Mouse (Mus musculus) liver, embryonic 16.5 days (tissue): ENCODE data around the gene Lrmda. TPM values are rescaled to one million over a fixed set of nuclear protein-coding genes. Genes with fewer than 3 reads are reported as not detected.

Experiments
- ATAC-seq: fragments of 200-750 bp; cut with Nextera tagmentation; 2 replicates; pipeline ENCODE4 v1.8.0; 2017; ENCODE audit warnings: low read depth, mild to moderate bottlenecking, moderate number of reproducible peaks, moderate library complexity
- H3K27ac ChIP-seq: fragments of 300-500 bp; sonication (generic); 2 replicates; pipeline ENCODE4 v1.5.1; 2014; ENCODE audit warnings: mild to moderate bottlenecking, low read length
- H3K27me3 ChIP-seq: fragments of 300-500 bp; sonication (generic); 2 replicates; pipeline ENCODE4 v1.6.1; 2014; ENCODE audit warnings: low read depth, low read length, mixed read lengths; ENCODE audit not compliant: control insufficient read depth, insufficient read depth
- H3K36me3 ChIP-seq: fragments of 300-500 bp; sonication (generic); 2 replicates; pipeline ENCODE4 v1.6.1; 2014; ENCODE audit warnings: mild to moderate bottlenecking; ENCODE audit not compliant: control insufficient read depth, insufficient read depth
- H3K4me1 ChIP-seq: fragments of 300-500 bp; sonication (generic); 2 replicates; pipeline ENCODE4 v1.6.1; 2014; ENCODE audit warnings: low read depth, low read length, mixed read lengths; ENCODE audit not compliant: control insufficient read depth
- H3K4me2 ChIP-seq: fragments of 300-500 bp; sonication (generic); 2 replicates; pipeline ENCODE4 v1.6.1; 2014; ENCODE audit warnings: low read depth, low read length, mixed read lengths
- H3K4me3 ChIP-seq: fragments of 300-500 bp; sonication (generic); 2 replicates; pipeline ENCODE4 v1.5.1; 2014; ENCODE audit warnings: low read depth, mild to moderate bottlenecking, low read length
- H3K9ac ChIP-seq: fragments of 300-500 bp; sonication (generic); 2 replicates; pipeline ENCODE4 v1.6.1; 2014; ENCODE audit warnings: low read depth, low read length
- H3K9me3 ChIP-seq: fragments of 300-500 bp; sonication (generic); replicated peaks from 2 replicates; pipeline ENCODE4 v1.6.1; 2016; ENCODE audit warnings: low read length; ENCODE audit not compliant: control insufficient read depth
- WGBS: fragments of 180-500 bp; shearing (Covaris S2); extraction: QIAGEN DNeasy Blood & Tissue Kit; methylation state at CpG from one replicate; pipeline ENCODE4 v1.1.7; 2014; ENCODE audit not compliant: insufficient replicate concordance; 5-methylcytosine and 5-hydroxymethylcytosine counted together
- polyA plus RNA-seq: library from polyadenylated mRNA; unstranded; fragments of >200 nt; fragmentation: Nextera tagmentation; extraction: Ambion mirVana; gene quantifications from 2 replicates; pipeline ENCODE4 v1.2.1, GENCODE M21; 2015

Gene Lrmda
- polyA plus RNA-seq, 1 experiment from 2014 or later, result 0.46 TPM

- Histone ChIP-seq H3K27ac (peak overlapping the region; percentile 14; the same call in 1 of the 2 replicates), H3K9ac (peak overlapping the region; percentile 19; the same call in 1 of the 2 replicates), H3K36me3 (no peaks in the 10 kb centered on the region), H3K4me2 (peak overlapping the region; percentile 39; the same call in 1 of the 2 replicates), H3K4me3 (no peak overlapping the region), H3K27me3 (no peaks in the 10 kb centered on the region), H3K9me3 (no peaks in the 10 kb centered on the region), H3K4me1 (peaks cover 19% of the 10 kb centered on the region)
- ATAC-seq, result peak; percentile 90
- WGBS, result 17% methylated on average over 1 of the region's 1 CpGs
These were observed 29.8 kb downstream of the Lrmda start for GRCm38 (mm10) chr14:22049282-22049681.

- Histone ChIP-seq H3K9me3 (no peaks in the 10 kb centered on the region), H3K9ac (no peak overlapping the region), H3K4me1 (peaks cover 26% of the 10 kb centered on the region), H3K36me3 (no peaks in the 10 kb centered on the region), H3K4me3 (no peak overlapping the region), H3K4me2 (no peak overlapping the region), H3K27ac (no peak overlapping the region), H3K27me3 (no peaks in the 10 kb centered on the region)
- no peak for ATAC-seq
- WGBS, result 62% methylated on average over 14 of the region's 14 CpGs
These were observed 32.6 kb downstream of the Lrmda start for GRCm38 (mm10) chr14:22051941-22052664.

- Histone ChIP-seq H3K36me3 (no peaks in the 10 kb centered on the region), H3K9ac (no peak overlapping the region), H3K4me3 (no peak overlapping the region), H3K27ac (no peak overlapping the region), H3K4me2 (no peak overlapping the region), H3K9me3 (no peaks in the 10 kb centered on the region), H3K4me1 (peaks cover 6% of the 10 kb centered on the region), H3K27me3 (no peaks in the 10 kb centered on the region)
- ATAC-seq, result peak; percentile 13; the same call in 1 of the 2 replicates
- 62% methylated on average over 8 of the region's 8 CpGs for whole genome bisulfite sequencing
These were observed 36.1 kb downstream of the Lrmda start for GRCm38 (mm10) chr14:22055630-22056029.

GRCm38 (mm10) chr14:22056246-22056645 is 36.7 kb downstream of the Lrmda start:
- peaks cover 6% of the 10 kb centered on the region for H3K4me1 ChIP-seq
- no peak overlapping the region for H3K9ac ChIP-seq
- peak; percentile 35; the same call in 1 of the 2 replicates for ATAC-seq
- 24% methylated on average over 4 of the region's 4 CpGs for WGBS
- no peak overlapping the region for H3K4me2 ChIP-seq
- H3K36me3 ChIP-seq, result no peaks in the 10 kb centered on the region
- no peak overlapping the region for H3K4me3 ChIP-seq
- no peak overlapping the region for H3K27ac ChIP-seq
- no peaks in the 10 kb centered on the region for H3K9me3 ChIP-seq
- no peaks in the 10 kb centered on the region for H3K27me3 ChIP-seq

GRCm38 (mm10) chr14:22058729-22059128 is 39.2 kb downstream of the Lrmda start:
- no peak overlapping the region for H3K9ac ChIP-seq
- no peak for ATAC-seq
- no peak overlapping the region for H3K4me2 ChIP-seq
- H3K36me3 ChIP-seq, result no peaks in the 10 kb centered on the region
- WGBS, result 53% methylated on average over 1 of the region's 1 CpGs
- H3K27me3 ChIP-seq, result no peaks in the 10 kb centered on the region
- peaks cover 10% of the 10 kb centered on the region for H3K4me1 ChIP-seq
- no peak overlapping the region for H3K4me3 ChIP-seq
- no peak overlapping the region for H3K27ac ChIP-seq
- H3K9me3 ChIP-seq, result no peaks in the 10 kb centered on the region

GRCm38 (mm10) chr14:22059348-22059861 is 39.9 kb downstream of the Lrmda start:
- no peaks in the 10 kb centered on the region for H3K9me3 ChIP-seq
- peak; percentile 52; the same call in 1 of the 2 replicates for ATAC-seq
- no peak overlapping the region for H3K4me2 ChIP-seq
- H3K27ac ChIP-seq, result no peak overlapping the region
- H3K4me3 ChIP-seq, result no peak overlapping the region
- no peak overlapping the region for H3K9ac ChIP-seq
- peaks cover 10% of the 10 kb centered on the region for H3K4me1 ChIP-seq
- no peaks in the 10 kb centered on the region for H3K27me3 ChIP-seq
- no peaks in the 10 kb centered on the region for H3K36me3 ChIP-seq
- WGBS, result 52% methylated on average over 6 of the region's 6 CpGs

- no peaks in the 10 kb centered on the region for H3K36me3 ChIP-seq
- H3K9ac ChIP-seq, result no peak overlapping the region
- H3K27me3 ChIP-seq, result no peaks in the 10 kb centered on the region
- no peak overlapping the region for H3K4me2 ChIP-seq
- 68% methylated on average over 7 of the region's 7 CpGs for WGBS
- no peak overlapping the region for H3K27ac ChIP-seq
- H3K4me3 ChIP-seq, result no peak overlapping the region
- no peaks in the 10 kb centered on the region for H3K9me3 ChIP-seq
- H3K4me1 ChIP-seq, result peaks cover 10% of the 10 kb centered on the region
- no peak for ATAC-seq
These were observed 41.3 kb downstream of the Lrmda start for GRCm38 (mm10) chr14:22060787-22061186.

- Histone ChIP-seq H3K27me3 (no peaks in the 10 kb centered on the region), H3K36me3 (no peaks in the 10 kb centered on the region), H3K4me2 (no peak overlapping the region), H3K9ac (no peak overlapping the region), H3K4me1 (peaks cover 4% of the 10 kb centered on the region; the same call in 1 of the 2 replicates), H3K27ac (no peak overlapping the region), H3K9me3 (no peaks in the 10 kb centered on the region), H3K4me3 (no peak overlapping the region)
- 30% methylated on average over 9 of the region's 9 CpGs for WGBS
- peak; percentile 47 for ATAC-seq
These were observed 42.8 kb downstream of the Lrmda start for GRCm38 (mm10) chr14:22062117-22062855.

- WGBS, result 58% methylated on average over 2 of the region's 2 CpGs
- no peak for ATAC-seq
These were observed 49.7 kb downstream of the Lrmda start for GRCm38 (mm10) chr14:22069169-22069568.

More at GRCm38 (mm10) chr14:22069169-22069568, 49.7 kb downstream of the Lrmda start:
- H3K9me3 ChIP-seq, result no peaks in the 10 kb centered on the region
- H3K27me3 ChIP-seq, result no peaks in the 10 kb centered on the region
- no peaks in the 10 kb centered on the region for H3K4me1 ChIP-seq
- no peak overlapping the region for H3K9ac ChIP-seq
- no peaks in the 10 kb centered on the region for H3K36me3 ChIP-seq
- H3K4me3 ChIP-seq, result no peak overlapping the region
- H3K4me2 ChIP-seq, result no peak overlapping the region
- H3K27ac ChIP-seq, result no peak overlapping the region
